Mouse (Mus musculus) thymus, postnatal 14 days (tissue): ENCODE measurements around the gene Prdm2.

ENCODE experiments used
- DNase-seq: peaks from one replicate; pipeline ENCODE4 v3.0.0; 2021

The Prdm2 gene

GRCm38 (mm10) chr4:143152634-143153033, 60.2 kb downstream of the Prdm2 start:
- no peak for DNase-seq

GRCm38 (mm10) chr4:143151267-143151666, 61.5 kb downstream of the Prdm2 start:
- DNase-seq, result no peak

GRCm38 (mm10) chr4:143147666-143148065, 65.1 kb downstream of the Prdm2 start:
- no peak for DNase-seq

GRCm38 (mm10) chr4:143143615-143144014, 69.2 kb downstream of the Prdm2 start:
- no peak for DNase-seq

GRCm38 (mm10) chr4:143141645-143142259, 71.0 kb downstream of the Prdm2 start:
- DNase-seq, result no peak

- DNase-seq, result no peak
These were observed 71.9 kb downstream of the Prdm2 start for GRCm38 (mm10) chr4:143140940-143141339.

GRCm38 (mm10) chr4:143132433-143132832, 80.4 kb downstream of the Prdm2 start:
- no peak for DNase-seq

GRCm38 (mm10) chr4:143130441-143130840, 82.4 kb downstream of the Prdm2 start:
- no peak for DNase-seq

GRCm38 (mm10) chr4:143129261-143129760, 83.5 kb downstream of the Prdm2 start:
- no peak for DNase-seq

- DNase-seq, result no peak
These were observed 85.6 kb downstream of the Prdm2 start for GRCm38 (mm10) chr4:143127171-143127570.

- no peak for DNase-seq
These were observed 86.3 kb downstream of the Prdm2 start for GRCm38 (mm10) chr4:143126476-143126875.

GRCm38 (mm10) chr4:143125290-143125689, 87.5 kb downstream of the Prdm2 start:
- no peak for DNase-seq

- DNase-seq, result no peak
These were observed 89.8 kb downstream of the Prdm2 start for GRCm38 (mm10) chr4:143123043-143123442.

- DNase-seq, result no peak
These were observed 91.6 kb downstream of the Prdm2 start for GRCm38 (mm10) chr4:143121174-143121573.

- no peak for DNase-seq
These were observed 92.8 kb downstream of the Prdm2 start for GRCm38 (mm10) chr4:143120008-143120407.

GRCm38 (mm10) chr4:143118843-143119242, 94.0 kb downstream of the Prdm2 start:
- DNase-seq, result no peak

GRCm38 (mm10) chr4:143115851-143116250, 96.9 kb downstream of the Prdm2 start:
- DNase-seq, result no peak

- DNase-seq, result no peak
These were observed 98.4 kb downstream of the Prdm2 start for GRCm38 (mm10) chr4:143114232-143114979.

GRCm38 (mm10) chr4:143112985-143113384, 99.8 kb downstream of the Prdm2 start:
- DNase-seq, result peak; percentile 75

- no peak for DNase-seq
These were observed 100.4 kb downstream of the Prdm2 start for GRCm38 (mm10) chr4:143112439-143112838.

- DNase-seq, result no peak
These were observed 100.9 kb downstream of the Prdm2 start for GRCm38 (mm10) chr4:143111872-143112271.

GRCm38 (mm10) chr4:143108552-143108951, 104.2 kb downstream of the Prdm2 start:
- no peak for DNase-seq

- no peak for DNase-seq
These were observed 105.8 kb downstream of the Prdm2 start for GRCm38 (mm10) chr4:143106971-143107370.

- no peak for DNase-seq
These were observed 106.2 kb downstream of the Prdm2 start for GRCm38 (mm10) chr4:143106566-143106965.
